Mouse (Mus musculus): ENCODE data around the gene Gphn.

The Gphn gene

GRCm38 (mm10) chr12:78693281-78693680 lies 467.1 kb downstream of the Gphn start:
- no peak for DNase-seq (ENCODE audit: low spot score in 2 of 2)

GRCm38 (mm10) chr12:78717783-78718182 lies 491.6 kb downstream of the Gphn start:
- no peak for DNase-seq (ENCODE audit: low spot score in 2 of 2)

GRCm38 (mm10) chr12:78727723-78728122 lies 501.5 kb downstream of the Gphn start:
- DNase-seq (ENCODE audit: low spot score in 2 of 2), result no peak
